Mouse (Mus musculus) naive thymus-derived CD4-positive, alpha-beta T cell, adult 2 months (primary cell): ENCODE results near the gene Pcgf3.

Source experiments
- DNase-seq: peaks from one replicate; pipeline ENCODE4 v3.0.0-alpha.2; 2011; ENCODE audit warnings: low read depth

Gene Pcgf3

GRCm38 (mm10) chr5:108461082-108462065 lies at the start of gene Pcgf3:
Gene Pcgf3 (plus strand): TSS chr5:108461232.
- DNase-seq, result peak; percentile 98

- no peak for DNase-seq
Observed at GRCm38 (mm10) chr5:108414711-108415110, 46.3 kb upstream of the Pcgf3 start.

GRCm38 (mm10) chr5:108422741-108423140 lies 38.3 kb upstream of the Pcgf3 start:
- no peak for DNase-seq

- DNase-seq, result no peak
Observed at GRCm38 (mm10) chr5:108423427-108423826, 37.6 kb upstream of the Pcgf3 start.

- peak; percentile 66 for DNase-seq
Observed at GRCm38 (mm10) chr5:108427186-108427585, 33.8 kb upstream of the Pcgf3 start.

GRCm38 (mm10) chr5:108431196-108431595 lies 29.8 kb upstream of the Pcgf3 start:
- DNase-seq, result no peak

GRCm38 (mm10) chr5:108433804-108434587 lies 27.0 kb upstream of the Pcgf3 start, which contains the start of gene Atp5k:
Gene Atp5k (minus strand): TSS chr5:108434448.
- DNase-seq, result peak; percentile 96

- no peak for DNase-seq
Observed at GRCm38 (mm10) chr5:108436101-108436500, 24.9 kb upstream of the Pcgf3 start.

- DNase-seq, result no peak
Observed at GRCm38 (mm10) chr5:108446973-108447372, 14.1 kb upstream of the Pcgf3 start.

- DNase-seq, result no peak
Observed at GRCm38 (mm10) chr5:108447857-108448256, 13.2 kb upstream of the Pcgf3 start.

- no peak for DNase-seq
Observed at GRCm38 (mm10) chr5:108448785-108449668, 12.0 kb upstream of the Pcgf3 start, which contains the start of gene Mfsd7a. Gene Mfsd7a (minus strand): TSS chr5:108448891.

- DNase-seq, result no peak
Observed at GRCm38 (mm10) chr5:108450837-108451540, 10.0 kb upstream of the Pcgf3 start.

- no peak for DNase-seq
Observed at GRCm38 (mm10) chr5:108451611-108452010, 9.4 kb upstream of the Pcgf3 start.

- no peak for DNase-seq
Observed at GRCm38 (mm10) chr5:108452422-108452821, 8.6 kb upstream of the Pcgf3 start.

GRCm38 (mm10) chr5:108454094-108454493 lies 6.9 kb upstream of the Pcgf3 start:
- DNase-seq, result no peak

GRCm38 (mm10) chr5:108458706-108459105 lies 2.3 kb upstream of the Pcgf3 start:
- peak; percentile 30 for DNase-seq

GRCm38 (mm10) chr5:108460461-108460860 lies 571 bp upstream of the Pcgf3 start:
- DNase-seq, result no peak

GRCm38 (mm10) chr5:108462446-108462845 lies 1.4 kb downstream of the Pcgf3 start:
- peak; percentile 31 for DNase-seq

- DNase-seq, result no peak
Observed at GRCm38 (mm10) chr5:108465131-108465891, 4.3 kb downstream of the Pcgf3 start.

GRCm38 (mm10) chr5:108466647-108467046 lies 5.6 kb downstream of the Pcgf3 start:
- DNase-seq, result no peak
